Mouse (Mus musculus) liver, embryonic 15.5 days (tissue): ENCODE data around the gene Nucks1. TPM values are rescaled to one million over a fixed set of nuclear protein-coding genes. Genes with fewer than 3 reads are reported as not detected.

Source experiments
- ATAC-seq: fragments of 200-750 bp; cut with Nextera tagmentation; 2 replicates; pipeline ENCODE4 v1.8.0; 2017; ENCODE audit warnings: moderate number of reproducible peaks, mild to moderate bottlenecking, moderate library complexity; ENCODE audit not compliant: insufficient read depth
- H3K27ac ChIP-seq: fragments of 300-500 bp; sonication (generic); replicated peaks from 2 replicates; pipeline ENCODE4 v1.5.1; 2015; ENCODE audit warnings: mild to moderate bottlenecking, inconsistent platforms
- H3K27me3 ChIP-seq: fragments of 300-500 bp; sonication (generic); 2 replicates; pipeline ENCODE4 v1.6.1; 2015; ENCODE audit warnings: mild to moderate bottlenecking, inconsistent platforms
- H3K36me3 ChIP-seq: fragments of 300-500 bp; sonication (generic); replicated peaks from 2 replicates; pipeline ENCODE4 v1.6.1; 2015; ENCODE audit warnings: moderate library complexity, mild to moderate bottlenecking, inconsistent platforms
- H3K4me1 ChIP-seq: fragments of 300-500 bp; sonication (generic); replicated peaks from 2 replicates; pipeline ENCODE4 v1.6.1; 2015; ENCODE audit warnings: inconsistent platforms
- H3K4me2 ChIP-seq: fragments of 300-500 bp; sonication (generic); 2 replicates; pipeline ENCODE4 v1.6.1; 2015; ENCODE audit warnings: moderate library complexity, mild to moderate bottlenecking, inconsistent platforms
- H3K4me3 ChIP-seq: fragments of 300-500 bp; sonication (generic); replicated peaks from 2 replicates; pipeline ENCODE4 v1.5.1; 2015; ENCODE audit warnings: mild to moderate bottlenecking, inconsistent platforms
- H3K9ac ChIP-seq: fragments of 300-500 bp; sonication (generic); 2 replicates; pipeline ENCODE4 v1.6.1; 2015; ENCODE audit warnings: moderate library complexity, mild to moderate bottlenecking, inconsistent platforms
- H3K9me3 ChIP-seq: fragments of 300-500 bp; sonication (generic); replicated peaks from 2 replicates; pipeline ENCODE4 v1.6.1; 2016; ENCODE audit warnings: inconsistent platforms
- WGBS: fragments of 180-500 bp; shearing (Covaris S2); methylation state at CpG from one replicate; pipeline ENCODE4 v1.1.7; 2015; ENCODE audit warnings: mixed read lengths; ENCODE audit not compliant: insufficient replicate concordance; 5-methylcytosine and 5-hydroxymethylcytosine counted together
- polyA plus RNA-seq: library from polyadenylated mRNA; unstranded; fragments of >200 nt; fragmentation: Nextera tagmentation; extraction: Ambion mirVana; gene quantifications from 2 replicates; pipeline ENCODE4 v1.2.1, GENCODE M21; 2015

Gene Nucks1
- polyA plus RNA-seq, 1 experiment from 2014 or later = 27.2 TPM

DNA sequence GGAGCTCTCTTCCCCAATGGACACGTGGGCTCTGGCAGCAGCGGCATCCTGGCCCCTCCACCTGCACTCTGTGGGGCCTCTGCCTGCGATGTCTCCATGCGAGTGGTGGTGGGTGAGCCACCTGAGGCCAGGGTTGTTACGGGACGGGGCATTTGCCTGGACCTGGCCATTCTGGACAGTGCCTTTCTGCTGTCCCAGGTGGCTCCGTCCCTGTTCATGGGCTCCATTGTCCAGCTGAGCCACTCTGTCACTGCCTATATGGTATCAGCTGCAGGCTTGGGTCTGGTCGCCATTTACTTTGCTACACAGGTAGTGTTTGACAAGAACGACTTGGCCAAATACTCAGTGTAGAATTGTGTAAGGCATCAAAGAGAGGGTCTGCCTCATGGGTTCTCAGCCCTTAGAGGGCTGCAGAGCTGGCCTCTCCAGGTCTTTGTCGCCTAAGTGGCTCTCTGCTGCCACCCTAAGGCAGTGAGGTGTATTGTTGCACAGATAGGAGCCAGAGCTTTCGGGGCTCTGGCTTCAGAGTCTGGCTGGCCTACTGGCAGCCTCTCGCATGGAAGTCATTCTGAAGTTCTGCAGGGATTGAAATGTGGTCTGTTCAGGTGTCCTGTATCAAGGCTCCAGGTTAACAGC is 71.2 kb downstream of the Nucks1 start:
- Histone ChIP-seq H3K4me1 (no peaks in the 10 kb centered on the region; the same call in 1 of the 2 replicates), H3K36me3 (no peaks in the 10 kb centered on the region), H3K4me3 (no peak overlapping the region), H3K4me2 (no peak overlapping the region), H3K27ac (no peak overlapping the region), H3K9ac (no peak overlapping the region), H3K9me3 (no peaks in the 10 kb centered on the region), H3K27me3 (no peaks in the 10 kb centered on the region)
- ATAC-seq = peak; percentile 32; the same call in 1 of the 2 replicates
- 48% methylated on average over 12 of the region's 12 CpGs for WGBS

- Histone ChIP-seq H3K4me3 (no peak overlapping the region), H3K4me2 (no peak overlapping the region), H3K4me1 (no peaks in the 10 kb centered on the region; the same call in 1 of the 2 replicates), H3K9ac (no peak overlapping the region), H3K36me3 (no peaks in the 10 kb centered on the region), H3K9me3 (no peaks in the 10 kb centered on the region), H3K27me3 (no peaks in the 10 kb centered on the region), H3K27ac (no peak overlapping the region)
- no peak for ATAC-seq
- 12% methylated on average over 5 of the region's 5 CpGs for WGBS
Observed at GRCm38 (mm10) chr1:131982907-131983306, 72.6 kb downstream of the Nucks1 start.

DNA sequence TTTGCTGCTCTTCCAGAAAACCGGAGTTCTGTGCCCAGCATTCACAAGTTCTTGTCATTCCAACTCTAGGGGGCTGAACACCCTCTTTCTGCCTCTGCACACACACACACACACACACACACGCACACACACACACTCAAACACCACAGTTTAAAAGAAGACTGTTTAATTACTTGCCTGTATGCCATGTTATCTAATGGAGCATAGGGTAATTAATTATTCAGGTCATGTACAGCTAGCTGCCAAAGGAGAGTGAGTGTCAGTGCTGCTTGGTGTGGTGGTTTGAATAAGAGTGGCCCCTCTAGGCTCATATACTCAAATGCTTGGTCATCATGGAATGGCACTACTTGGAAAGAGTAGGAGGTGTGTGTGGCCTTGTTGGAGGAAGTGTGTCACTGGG is 73.5 kb downstream of the Nucks1 start:
- Histone ChIP-seq H3K9me3 (no peaks in the 10 kb centered on the region), H3K36me3 (no peaks in the 10 kb centered on the region), H3K9ac (no peak overlapping the region), H3K27ac (no peak overlapping the region), H3K4me3 (no peak overlapping the region), H3K27me3 (no peaks in the 10 kb centered on the region), H3K4me1 (no peaks in the 10 kb centered on the region; the same call in 1 of the 2 replicates), H3K4me2 (no peak overlapping the region)
- ATAC-seq = no peak
- WGBS = 69% methylated on average over 2 of the region's 2 CpGs

Other genes with a start within 250 kb of the Nucks1 start
- gene Rab7b, start 221.8 kb upstream of the Nucks1 start, polyA plus RNA-seq = 1.2 TPM in 2 replicates
- 0.06 TPM in 1 of 2 replicates, not detected in the other for gene Slc26a9, start 166.5 kb upstream of the Nucks1 start, polyA plus RNA-seq
- 4.5 and 6.4 TPM in 2 replicates for gene Pm20d1, start 113.2 kb upstream of the Nucks1 start, polyA plus RNA-seq
- gene Slc41a1, start 83.0 kb upstream of the Nucks1 start, polyA plus RNA-seq = 0.99 and 1.2 TPM in 2 replicates
- 9.8 and 10.0 TPM in 2 replicates for gene Rab29, start 43.3 kb upstream of the Nucks1 start, polyA plus RNA-seq
- gene Slc45a3, start 52.4 kb downstream of the Nucks1 start, polyA plus RNA-seq = 2.6 and 3.1 TPM in 2 replicates
- 7.9 and 10.1 TPM in 2 replicates for gene Elk4, start 97.1 kb downstream of the Nucks1 start, polyA plus RNA-seq
- 3.7 and 4.6 TPM in 2 replicates for gene Mfsd4a, start 157.5 kb downstream of the Nucks1 start, polyA plus RNA-seq
- 1.3 TPM in 2 replicates for gene Cdk18, start 229.2 kb downstream of the Nucks1 start, polyA plus RNA-seq